Mouse (Mus musculus): Measurements from ENCODE around the gene Tnip2.
A peak's percentile ranks its signal among the peaks of the same experiment; 100 is the strongest.

Gene Tnip2

GRCm38 (mm10) chr5:34513466-34514217, at the start of gene Tnip2:
TSS of gene Tnip2 (minus strand) at chr5:34513991.
- DNase-seq (ENCODE audit: low read depth), result peak; percentile 98

GRCm38 (mm10) chr5:34551821-34552220, 38.0 kb upstream of the Tnip2 start:
- no peak for DNase-seq (ENCODE audit: low read depth)

GRCm38 (mm10) chr5:34550251-34550650, 36.5 kb upstream of the Tnip2 start:
- DNase-seq (ENCODE audit: low read depth), result peak; percentile 46

GRCm38 (mm10) chr5:34549483-34550221, 35.9 kb upstream of the Tnip2 start:
- DNase-seq (ENCODE audit: low read depth), result peak; percentile 72

- DNase-seq (ENCODE audit: low read depth), result no peak
Observed at GRCm38 (mm10) chr5:34549135-34549482, 35.3 kb upstream of the Tnip2 start.

GRCm38 (mm10) chr5:34547410-34547809, 33.6 kb upstream of the Tnip2 start:
- DNase-seq (ENCODE audit: low read depth), result peak; percentile 62

- peak; percentile 57 for DNase-seq (ENCODE audit: low read depth)
Observed at GRCm38 (mm10) chr5:34543114-34543513, 29.3 kb upstream of the Tnip2 start.

GRCm38 (mm10) chr5:34542166-34542565, 28.4 kb upstream of the Tnip2 start:
- no peak for DNase-seq (ENCODE audit: low read depth)

GRCm38 (mm10) chr5:34539121-34539520, 25.3 kb upstream of the Tnip2 start:
- peak; percentile 57 for DNase-seq (ENCODE audit: low read depth)

- DNase-seq (ENCODE audit: low read depth), result peak; percentile 77
Observed at GRCm38 (mm10) chr5:34538527-34538926, 24.7 kb upstream of the Tnip2 start.

- DNase-seq (ENCODE audit: low read depth), result no peak
Observed at GRCm38 (mm10) chr5:34538079-34538478, 24.3 kb upstream of the Tnip2 start.

- no peak for DNase-seq (ENCODE audit: low read depth)
Observed at GRCm38 (mm10) chr5:34535831-34536230, 22.0 kb upstream of the Tnip2 start.

GRCm38 (mm10) chr5:34534776-34535581, 21.2 kb upstream of the Tnip2 start:
- no peak for DNase-seq (ENCODE audit: low read depth)

GRCm38 (mm10) chr5:34533820-34534219, 20.0 kb upstream of the Tnip2 start:
- DNase-seq (ENCODE audit: low read depth), result no peak

- DNase-seq (ENCODE audit: low read depth), result no peak
Observed at GRCm38 (mm10) chr5:34533066-34533465, 19.3 kb upstream of the Tnip2 start.

GRCm38 (mm10) chr5:34530687-34531086, 16.9 kb upstream of the Tnip2 start:
- no peak for DNase-seq (ENCODE audit: low read depth)

GRCm38 (mm10) chr5:34530116-34530515, 16.3 kb upstream of the Tnip2 start:
- no peak for DNase-seq (ENCODE audit: low read depth)

GRCm38 (mm10) chr5:34528724-34529123, 14.9 kb upstream of the Tnip2 start:
- DNase-seq (ENCODE audit: low read depth), result no peak

GRCm38 (mm10) chr5:34527352-34527751, 13.6 kb upstream of the Tnip2 start:
- no peak for DNase-seq (ENCODE audit: low read depth)

GRCm38 (mm10) chr5:34526477-34526775, 12.6 kb upstream of the Tnip2 start:
- DNase-seq (ENCODE audit: low read depth), result no peak

GRCm38 (mm10) chr5:34525663-34526476, 12.1 kb upstream of the Tnip2 start, which contains the start of gene Sh3bp2:
TSS of gene Sh3bp2 (plus strand) at chr5:34525838.
- peak; percentile 97 for DNase-seq (ENCODE audit: low read depth)

GRCm38 (mm10) chr5:34524511-34524910, 10.7 kb upstream of the Tnip2 start:
- DNase-seq (ENCODE audit: low read depth), result no peak
